Mouse (Mus musculus): ENCODE measurements around the gene Polr2e. TPM values are rescaled to one million over a fixed set of nuclear protein-coding genes. Genes with fewer than 3 reads are reported as not detected.
"Not testable (repeated sequence)": the region's sequence is repeated elsewhere in the genome, so short reads cannot be mapped to it uniquely, and the experiment has no call there.

Polr2e gene
- total RNA-seq, 2 experiments from 2014 or later = 86.6 to 91.0 TPM

DNA sequence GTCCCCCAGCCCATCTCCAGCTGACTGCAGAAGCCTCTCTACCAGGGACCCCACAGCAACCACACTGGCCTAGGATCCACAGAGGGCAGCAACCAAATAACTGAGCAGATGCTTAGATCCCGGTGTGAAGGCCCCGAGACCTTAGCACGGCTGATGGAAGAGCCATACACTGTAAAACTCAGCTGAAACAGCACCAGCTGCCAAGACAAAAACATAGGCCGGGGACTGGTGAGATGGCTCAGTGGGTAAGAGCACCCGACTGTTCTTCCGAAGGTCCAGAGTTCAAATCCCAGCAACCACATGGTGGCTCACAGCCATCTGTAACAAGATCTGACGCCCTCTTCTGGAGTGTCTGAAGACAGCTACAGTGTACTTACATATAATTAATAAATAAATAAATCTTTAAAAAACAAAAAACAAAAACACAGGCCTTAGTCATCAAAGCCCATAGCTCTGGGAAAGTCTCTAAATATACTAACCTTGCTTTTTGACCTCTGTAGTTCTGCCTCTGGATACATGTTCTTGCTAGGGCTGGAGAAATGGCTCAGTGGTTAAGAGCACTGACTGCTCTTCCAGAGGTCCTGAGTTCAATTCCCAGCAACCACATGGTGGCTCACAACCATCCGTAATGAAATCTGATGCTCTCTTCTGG lies 1.9 kb upstream of the Polr2e start:
- not testable (repeated sequence) for DNase-seq (ENCODE audit: extremely low spot score in 1 of 2, low spot score in 1 of 2)

DNA sequence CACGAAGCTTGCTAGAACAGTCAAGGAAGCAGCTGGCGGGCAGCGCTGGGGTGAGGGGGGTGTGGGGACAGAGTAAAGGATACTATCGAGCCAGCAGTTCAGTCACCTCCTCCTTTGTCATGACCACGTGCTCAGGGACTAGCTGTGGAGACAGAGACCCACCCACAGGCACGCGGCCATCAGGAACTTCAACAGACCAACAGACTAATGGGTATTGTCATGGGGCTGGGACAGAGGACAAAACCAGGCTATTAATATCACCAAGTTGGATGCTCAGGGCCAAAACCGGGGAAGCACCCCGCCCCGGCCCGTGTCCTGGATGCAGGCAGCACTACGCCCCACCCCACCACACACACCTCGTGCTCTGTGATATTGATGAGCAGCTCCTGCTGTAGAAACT lies 2.8 kb downstream of the Polr2e start:
- no peak for DNase-seq (ENCODE audit: extremely low spot score in 1 of 2, low spot score in 1 of 2)

DNA sequence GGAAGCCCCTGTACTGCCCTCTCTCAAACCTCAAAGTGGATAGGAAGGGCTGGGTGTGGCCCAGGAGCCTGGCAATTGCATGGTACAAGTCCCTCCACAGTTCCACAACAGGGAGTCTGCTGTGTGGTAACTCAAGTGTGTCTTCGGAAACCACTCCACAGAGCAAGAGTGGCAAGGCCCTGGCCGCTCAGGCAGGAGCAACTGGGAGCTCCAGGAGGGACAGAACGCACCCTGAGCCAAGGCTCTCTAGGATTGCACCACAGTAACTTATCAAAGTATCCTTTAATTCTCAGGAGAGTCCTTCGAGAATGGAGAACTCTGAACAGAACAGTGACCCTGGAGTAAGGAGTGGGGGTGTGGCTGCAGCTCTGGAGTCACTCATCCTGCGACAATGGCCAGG lies 3.9 kb downstream of the Polr2e start:
- DNase-seq (ENCODE audit: extremely low spot score in 1 of 2, low spot score in 1 of 2) = no peak

DNA sequence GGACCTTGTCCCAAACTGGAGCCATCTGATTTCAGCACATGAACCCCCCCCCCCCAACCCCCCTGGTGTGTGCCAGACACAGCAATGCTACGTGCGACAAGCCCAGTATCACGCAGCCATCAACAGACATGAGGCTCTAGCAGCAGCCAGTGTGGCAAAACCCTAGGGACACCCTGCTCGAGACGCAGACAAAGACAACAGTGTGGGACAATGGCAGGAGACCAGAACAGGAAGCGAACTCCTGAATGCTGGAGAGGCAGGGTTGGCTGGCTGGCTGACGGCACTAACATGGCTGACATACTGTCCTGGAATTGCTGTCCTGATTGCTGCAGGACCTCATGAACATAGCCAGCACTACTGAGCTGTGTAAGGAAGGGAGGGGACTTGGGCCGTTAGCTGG lies 4.4 kb downstream of the Polr2e start:
- no peak for DNase-seq (ENCODE audit: extremely low spot score in 1 of 2, low spot score in 1 of 2)

DNA sequence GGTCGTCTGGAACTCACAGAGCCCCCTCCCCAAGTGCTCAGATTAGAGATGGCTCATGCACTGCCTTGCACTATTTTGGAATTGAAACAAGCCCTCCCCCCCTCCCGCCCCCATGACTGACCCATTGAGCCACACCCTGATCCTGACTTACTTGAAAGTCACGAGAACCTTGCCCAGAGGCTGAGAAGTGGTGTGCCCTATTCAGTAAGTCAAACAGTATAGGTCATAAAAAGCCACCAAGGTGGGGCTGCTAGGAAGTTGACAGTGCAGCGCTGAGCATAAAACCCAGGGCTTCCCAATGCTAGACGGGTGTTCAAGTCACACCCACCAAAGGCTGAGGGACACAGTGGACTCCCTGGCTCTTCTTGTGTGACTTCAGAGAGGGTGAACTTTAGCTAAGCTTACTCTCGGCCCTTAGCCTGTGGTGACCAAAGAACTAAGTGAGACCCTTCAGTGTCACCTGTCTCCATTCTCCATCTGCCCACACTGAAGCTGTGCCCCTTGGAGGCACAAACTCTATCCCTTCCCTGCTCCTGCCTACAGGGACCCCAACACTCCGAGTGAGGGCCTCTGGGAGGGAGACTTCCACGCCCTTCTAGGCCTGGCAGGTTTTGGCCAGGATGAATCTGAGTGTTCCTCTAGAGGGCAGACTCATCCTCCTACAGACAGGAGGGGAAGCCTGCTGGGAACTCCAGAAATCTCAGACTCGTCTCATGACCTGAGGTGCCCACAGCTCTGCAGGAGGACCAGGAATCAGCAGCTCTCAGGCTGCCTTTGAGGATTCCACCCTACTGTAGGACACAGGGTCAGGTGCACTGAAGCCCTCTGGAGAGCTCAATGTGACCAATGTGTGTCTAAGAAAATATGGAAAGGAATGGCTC lies 5.8 kb downstream of the Polr2e start:
- no peak for DNase-seq (ENCODE audit: extremely low spot score in 1 of 2, low spot score in 1 of 2)

DNA sequence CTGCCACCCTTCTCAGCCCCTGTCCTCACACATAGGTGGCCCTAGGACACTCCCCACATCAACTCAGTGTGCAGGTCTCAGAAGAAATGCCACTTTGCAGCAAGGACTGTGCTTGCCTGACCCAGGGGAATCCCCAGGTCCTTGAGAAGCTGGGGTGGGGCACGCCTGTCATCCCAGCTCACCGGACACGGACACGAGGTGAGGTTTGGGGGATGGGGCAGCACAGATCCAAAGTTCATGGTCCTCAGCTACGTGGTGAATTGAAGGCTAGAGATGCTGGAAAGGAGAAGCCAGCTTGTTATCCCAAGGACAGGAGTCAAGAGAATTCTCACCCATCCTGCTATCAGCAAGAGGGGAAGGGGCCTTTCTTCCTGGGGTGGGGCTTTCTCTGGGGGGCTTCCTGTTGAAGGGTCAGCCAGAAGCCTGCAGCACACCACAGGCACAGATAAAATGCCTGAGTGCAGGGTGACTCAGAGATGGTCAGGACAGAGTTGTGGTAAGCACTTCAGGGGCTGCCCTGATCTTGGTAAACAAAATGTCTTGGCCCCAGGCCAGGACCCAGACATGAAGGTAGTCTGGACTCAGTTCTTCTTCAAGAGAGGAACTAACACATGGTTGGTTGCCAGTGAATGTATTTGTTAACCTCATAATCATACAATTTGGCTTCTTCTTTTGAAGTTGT lies 6.7 kb downstream of the Polr2e start:
- peak in 1 of 2 experiments; percentile 36 for DNase-seq (ENCODE audit: extremely low spot score in 1 of 2, low spot score in 1 of 2)

DNA sequence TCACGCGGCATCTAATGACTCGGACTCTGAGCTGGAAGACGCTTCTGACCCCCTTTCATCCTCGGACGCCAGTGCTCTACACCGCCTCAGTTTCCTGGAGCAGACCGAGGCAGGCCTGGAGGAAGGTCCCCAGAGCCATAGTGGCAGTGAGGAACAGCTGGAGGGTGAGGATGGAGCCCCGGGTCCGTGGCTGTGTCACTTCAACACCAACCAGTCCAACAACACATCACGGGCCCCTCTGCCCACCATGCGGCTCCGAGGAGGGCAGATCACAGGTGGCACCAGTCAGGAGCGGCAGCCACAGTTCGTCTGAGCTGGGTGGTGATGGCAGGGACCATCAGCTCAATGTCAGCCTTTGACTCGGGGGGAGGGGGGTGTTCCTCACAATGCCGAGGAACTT lies 8.9 kb downstream of the Polr2e start:
- DNase-seq (ENCODE audit: extremely low spot score in 1 of 2, low spot score in 1 of 2) = no peak

DNA sequence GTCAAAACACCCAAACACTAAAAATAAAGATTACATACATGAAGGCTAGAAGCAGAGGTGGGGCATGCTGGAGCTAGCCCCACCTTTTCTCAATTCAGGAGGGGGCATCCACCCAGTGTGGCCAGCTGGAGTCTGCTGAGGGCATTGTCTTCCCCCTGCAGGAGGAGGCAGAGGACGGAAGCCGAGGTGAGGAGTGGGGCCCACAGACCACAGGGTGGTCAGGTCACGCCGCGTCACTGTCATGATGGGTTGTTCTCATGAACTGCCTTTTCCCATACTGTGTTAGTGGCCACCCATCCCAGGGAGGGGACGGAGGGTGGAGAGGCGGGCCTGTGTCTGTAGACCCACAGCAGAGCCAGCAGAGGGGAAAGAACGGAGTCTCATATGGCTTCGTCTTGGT lies 9.4 kb downstream of the Polr2e start:
- no peak for DNase-seq (ENCODE audit: extremely low spot score in 1 of 2, low spot score in 1 of 2)

DNA sequence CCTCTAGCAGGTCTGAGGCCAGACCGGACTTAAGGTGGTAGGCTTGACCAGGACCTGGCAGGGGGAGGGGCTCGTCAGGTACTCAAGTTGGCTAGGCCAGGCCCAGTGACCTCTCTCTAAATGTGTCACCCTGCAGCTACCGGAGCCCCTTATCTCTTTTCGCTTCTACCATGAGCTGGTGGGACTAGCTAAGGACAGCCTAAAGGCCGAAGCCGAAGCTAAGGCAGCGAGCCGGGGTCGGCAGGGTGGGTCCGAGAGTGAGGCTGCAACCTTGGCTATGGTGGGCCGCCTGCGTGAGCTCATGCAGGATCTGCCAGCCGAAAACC lies 11.1 kb downstream of the Polr2e start:
- no peak for DNase-seq (ENCODE audit: extremely low spot score in 1 of 2, low spot score in 1 of 2)

DNA sequence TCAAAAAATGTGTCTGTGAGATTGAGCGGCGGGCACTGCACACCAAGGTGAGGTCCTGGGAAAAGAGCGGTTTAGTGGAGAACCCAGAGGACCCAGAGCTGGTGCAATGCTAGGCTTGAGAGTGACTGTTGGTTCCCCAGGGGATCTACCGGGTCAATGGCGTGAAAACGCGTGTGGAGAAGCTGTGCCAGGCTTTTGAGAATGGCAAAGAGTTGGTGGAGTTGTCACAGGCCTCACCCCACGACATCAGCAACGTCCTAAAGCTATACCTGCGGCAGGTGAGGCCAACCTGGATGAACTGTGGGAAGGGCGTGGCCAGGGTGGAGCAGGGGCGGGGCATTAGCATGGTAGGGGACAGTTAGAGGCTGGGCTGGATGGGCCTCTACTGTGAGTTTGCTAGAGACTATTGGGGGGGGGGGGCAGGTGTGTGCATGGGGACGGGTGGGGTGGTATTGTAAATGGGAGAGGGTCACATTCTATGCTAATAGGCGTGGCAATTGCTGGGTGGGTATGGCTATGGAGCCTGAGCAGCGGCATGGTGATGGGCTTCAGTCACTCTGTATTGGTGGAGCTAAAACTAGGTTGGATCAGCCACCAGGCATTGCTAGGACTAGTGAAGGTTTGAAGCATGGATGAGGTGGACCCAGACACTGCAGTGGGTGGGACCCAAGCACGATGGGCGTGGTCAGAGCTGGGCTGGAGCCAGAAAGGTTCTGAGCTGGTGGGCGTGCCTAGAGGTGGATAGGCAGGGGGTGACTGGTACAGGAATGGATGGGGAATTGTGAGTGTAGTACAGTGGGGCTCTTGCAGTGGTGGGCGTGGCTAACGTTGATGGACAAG lies 11.7 kb downstream of the Polr2e start:
- DNase-seq (ENCODE audit: extremely low spot score in 1 of 2, low spot score in 1 of 2) = no peak

DNA sequence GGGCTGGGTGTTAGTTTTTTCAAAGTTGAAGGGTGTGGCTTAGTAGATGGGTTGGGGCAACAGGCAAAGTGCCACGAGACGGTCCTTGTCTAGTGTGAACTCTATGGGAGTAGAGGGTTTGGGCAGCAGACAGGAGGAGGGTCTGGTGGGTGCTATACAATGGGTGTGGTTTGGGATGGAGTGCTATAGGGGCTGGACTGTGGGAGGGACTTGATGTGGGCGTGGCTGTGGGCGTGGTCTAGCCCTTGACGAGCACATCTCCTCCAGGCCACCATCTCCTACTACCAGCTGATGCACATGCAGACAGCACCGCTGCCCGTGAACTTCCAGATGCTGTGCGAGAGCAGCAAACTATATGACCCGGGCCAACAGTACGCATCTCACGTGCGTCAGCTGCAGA lies 13.7 kb downstream of the Polr2e start:
- no peak for DNase-seq (ENCODE audit: extremely low spot score in 1 of 2, low spot score in 1 of 2)

DNA sequence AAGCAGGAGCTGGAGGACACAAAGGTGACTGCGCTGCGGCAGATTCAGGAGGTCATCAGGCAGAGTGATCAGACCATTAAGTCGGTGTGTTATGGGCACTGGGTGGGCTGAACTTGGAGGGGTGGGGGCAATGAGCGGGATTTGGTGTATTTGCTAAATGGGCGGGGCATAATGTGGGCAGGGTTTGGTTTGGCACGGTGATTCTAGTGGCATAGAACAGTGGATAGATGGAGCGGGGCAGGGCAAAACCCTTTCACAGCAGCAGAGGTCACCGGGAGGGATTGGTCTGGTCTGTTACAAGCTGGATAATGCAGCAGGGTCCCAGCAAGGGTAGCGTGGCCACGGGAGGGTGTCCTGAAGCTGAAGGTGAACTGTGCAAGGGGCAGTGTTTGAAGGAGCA lies 14.1 kb downstream of the Polr2e start:
- no peak for DNase-seq (ENCODE audit: extremely low spot score in 1 of 2, low spot score in 1 of 2)

DNA sequence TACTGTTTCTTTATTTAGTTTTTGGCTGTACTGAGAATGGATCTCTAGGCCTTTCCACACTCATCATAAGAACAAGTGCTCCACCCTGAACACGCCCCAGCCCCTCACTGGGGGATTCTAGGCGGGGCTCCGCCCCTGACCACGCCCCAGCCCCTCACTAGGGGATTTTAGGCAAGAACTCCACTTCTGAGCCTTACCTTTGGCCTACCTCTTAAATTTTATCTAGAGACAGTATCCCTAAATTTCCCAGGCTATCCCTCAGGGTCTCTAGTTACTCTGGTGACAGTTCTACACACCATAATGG lies 14.6 kb downstream of the Polr2e start:
- DNase-seq (ENCODE audit: extremely low spot score in 1 of 2, low spot score in 1 of 2) = no peak

DNA sequence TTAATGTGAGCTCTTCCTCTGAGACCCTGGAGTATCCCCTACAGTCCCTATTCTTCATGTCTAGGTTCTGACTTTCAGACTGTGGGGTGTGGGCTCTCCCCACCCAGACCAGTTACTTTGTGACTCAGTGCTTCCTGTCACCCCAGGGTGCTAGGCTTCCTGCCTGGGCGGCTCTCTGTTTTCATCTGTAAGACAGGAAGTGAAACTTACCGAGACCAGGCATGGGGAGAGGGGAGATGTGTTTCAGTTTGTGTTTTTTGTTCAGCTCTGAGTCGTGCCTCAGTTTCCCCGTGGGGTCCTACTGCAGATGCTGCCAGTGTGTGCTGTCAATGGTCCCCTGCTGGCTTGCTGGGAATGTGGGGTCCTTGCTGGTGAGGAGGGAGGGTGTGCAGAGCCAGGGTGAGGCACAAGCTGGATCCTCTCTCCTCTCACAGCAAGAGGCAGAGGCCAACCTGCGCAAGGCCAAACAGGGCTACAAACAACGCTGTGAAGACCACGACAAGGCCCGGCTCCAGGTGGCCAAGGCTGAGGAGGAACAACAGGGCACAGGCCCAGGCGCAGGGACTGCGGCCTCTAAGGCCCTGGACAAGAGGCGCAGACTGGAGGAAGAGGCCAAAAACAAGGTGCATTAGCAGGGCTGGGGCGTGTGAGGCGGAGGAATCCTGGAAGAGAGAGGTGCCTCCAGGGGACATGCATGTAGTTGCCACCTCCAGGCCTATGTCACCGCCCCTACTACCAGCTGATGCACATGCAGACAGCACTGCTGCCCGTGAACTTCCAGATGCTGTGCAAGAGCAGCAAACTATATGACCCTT lies 15.2 kb downstream of the Polr2e start:
- no peak for DNase-seq (ENCODE audit: extremely low spot score in 1 of 2, low spot score in 1 of 2)

DNA sequence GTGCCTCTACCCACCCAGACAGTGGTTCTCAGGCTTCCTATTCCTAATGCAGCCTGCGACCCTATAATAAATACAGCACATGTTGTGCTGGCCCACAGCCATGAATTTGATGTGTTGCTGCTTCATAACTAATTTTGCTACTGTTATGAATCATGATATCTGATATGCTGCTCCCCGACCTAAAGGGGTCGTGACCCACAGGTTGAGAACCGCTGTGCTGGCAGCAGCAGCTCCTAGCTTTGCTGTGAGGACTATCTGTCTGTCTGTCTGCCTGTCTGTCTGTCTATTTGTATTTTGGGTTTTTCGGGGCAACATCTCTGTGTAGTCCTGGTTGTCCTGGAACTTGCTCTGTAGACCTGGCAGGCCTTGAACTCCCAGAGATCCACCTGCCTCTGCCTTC lies 15.8 kb downstream of the Polr2e start:
- no peak for DNase-seq (ENCODE audit: extremely low spot score in 1 of 2, low spot score in 1 of 2)

DNA sequence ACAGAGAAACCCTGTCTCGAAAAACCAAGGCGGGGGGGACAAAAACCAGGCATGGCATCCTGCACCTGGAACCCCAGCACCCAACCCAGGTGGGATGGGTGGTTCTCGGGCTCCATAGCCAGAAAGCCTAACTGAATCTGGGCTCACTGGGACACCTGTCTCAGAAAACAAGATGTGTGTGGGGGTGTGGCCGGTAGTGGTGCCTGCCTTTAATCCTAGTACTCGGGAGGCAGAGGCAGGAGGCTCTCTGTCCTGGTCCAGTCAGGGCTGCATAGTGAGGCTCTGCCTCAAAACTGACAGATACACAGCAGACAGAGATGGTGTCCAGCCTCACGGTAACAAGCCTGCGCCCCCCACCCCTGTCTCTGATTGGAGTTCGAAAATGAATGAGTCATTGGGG lies 16.8 kb downstream of the Polr2e start:
- DNase-seq (ENCODE audit: extremely low spot score in 1 of 2, low spot score in 1 of 2) = no peak

DNA sequence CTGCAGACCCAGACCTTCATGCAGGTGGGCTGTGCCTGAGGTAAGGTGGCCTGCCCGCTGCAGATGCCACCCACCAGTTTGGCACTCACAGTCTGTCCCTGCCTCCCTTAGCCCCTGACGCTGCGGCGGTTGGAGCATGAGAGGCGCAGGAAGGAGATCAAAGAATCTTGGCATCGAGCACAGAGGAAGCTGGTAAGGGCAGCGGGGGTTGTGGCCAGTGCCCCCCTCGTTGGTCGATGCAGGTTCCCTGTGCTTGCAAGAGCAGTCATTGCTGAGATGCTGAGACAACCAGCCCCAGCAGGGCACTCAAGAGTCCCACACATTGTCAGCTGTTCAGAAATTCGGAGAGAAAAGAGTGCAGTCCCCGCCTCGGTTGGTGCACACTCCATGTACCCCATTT lies 17.4 kb downstream of the Polr2e start:
- no peak for DNase-seq (ENCODE audit: extremely low spot score in 1 of 2, low spot score in 1 of 2)

DNA sequence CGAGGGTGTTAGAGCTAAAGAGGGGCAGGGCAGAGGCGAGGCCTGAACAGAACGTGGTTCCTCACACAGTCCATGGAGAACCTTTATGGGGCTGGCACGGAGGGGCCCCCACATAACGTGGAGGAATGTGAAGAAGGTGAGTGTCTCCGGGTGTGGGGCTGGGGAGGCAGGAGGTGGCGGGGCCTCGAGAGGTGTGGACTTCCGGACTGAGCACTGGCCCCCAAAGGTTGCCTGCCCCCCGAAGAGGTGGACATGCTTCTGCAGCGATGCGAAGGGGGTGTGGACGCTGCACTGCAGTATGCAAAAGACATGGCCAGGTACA lies 18.3 kb downstream of the Polr2e start:
- no peak for DNase-seq (ENCODE audit: extremely low spot score in 1 of 2, low spot score in 1 of 2)

DNA sequence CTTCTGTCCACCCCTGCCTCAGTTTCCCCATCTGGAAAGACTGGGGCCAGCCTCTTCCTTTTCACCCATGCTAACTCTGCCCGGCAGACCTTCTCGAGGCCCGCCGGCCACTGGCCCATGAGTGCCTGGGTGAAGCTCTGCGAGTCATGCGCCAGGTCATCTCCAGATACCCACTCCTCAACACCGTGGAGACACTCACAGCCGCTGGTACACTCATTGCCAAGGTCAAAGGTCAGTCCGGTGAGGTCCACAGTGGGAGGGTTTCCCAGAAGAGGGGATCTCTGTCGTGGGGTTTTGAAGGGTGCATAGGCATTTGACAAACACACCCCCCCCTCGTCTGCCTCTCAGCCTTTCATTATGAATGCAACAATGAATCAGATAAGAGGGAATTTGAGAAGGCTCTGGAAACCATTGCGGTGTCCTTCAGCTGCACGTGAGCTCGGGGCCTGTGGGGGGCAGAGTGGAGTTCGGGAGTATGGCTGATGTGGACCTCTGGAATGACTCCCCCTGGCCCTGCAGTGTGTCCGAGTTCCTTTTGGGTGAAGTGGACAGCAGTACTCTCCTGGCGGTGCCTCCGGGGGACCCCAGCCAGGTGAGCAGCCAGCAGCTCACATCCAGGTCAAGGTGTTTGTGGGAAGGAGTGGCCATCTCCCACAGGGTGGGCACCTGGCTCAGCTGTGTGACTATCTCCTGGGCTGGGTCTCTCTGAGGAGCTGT lies 18.8 kb downstream of the Polr2e start:
- no peak for DNase-seq (ENCODE audit: extremely low spot score in 1 of 2, low spot score in 1 of 2)

DNA sequence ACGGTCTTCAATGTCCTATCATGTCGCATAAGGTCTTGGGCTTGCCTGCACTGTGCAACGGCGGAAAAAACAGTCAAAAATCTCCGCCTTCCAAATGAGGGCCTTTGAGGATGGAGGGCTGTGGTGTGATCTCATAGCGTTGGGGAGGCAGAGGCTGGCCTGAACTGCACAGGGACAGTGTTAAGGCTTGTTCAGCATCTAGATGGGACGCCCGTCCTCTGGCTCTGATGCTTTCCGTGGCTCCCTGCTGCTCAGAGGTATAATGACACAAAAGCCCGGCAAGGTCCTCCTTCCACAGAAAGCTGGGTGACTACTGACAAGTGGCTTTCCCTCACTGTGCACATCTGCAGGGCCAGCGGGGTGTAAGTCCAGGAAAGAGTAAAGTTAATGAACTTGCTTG lies 19.4 kb downstream of the Polr2e start:
- DNase-seq (ENCODE audit: extremely low spot score in 1 of 2, low spot score in 1 of 2) = no peak

Data from layer of hippocampus, postnatal 25 days (tissue).